Mouse (Mus musculus) left cerebral cortex, postnatal 25 days (tissue): ENCODE measurements around the gene Retreg3. TPM values are rescaled to one million over a fixed set of nuclear protein-coding genes. Genes with fewer than 3 reads are reported as not detected.

Experiments
- DNase-seq, 2 experiments: peaks; one replicate each; pipeline ENCODE4 v3.0.0; 2022; ENCODE audit warnings: low spot score in 2 of 2, mixed read lengths in 1 of 2
- intact Hi-C: fragments of 180-260 bp; cut with DNase I; formaldehyde crosslinking; loops from one replicate; pipeline ENCODE4 v1.15.1; 2025
- total RNA-seq, 2 experiments: library from RNA; stranded (reverse); gene quantifications; 2 replicates each; pipeline ENCODE4 v1.2.3; 2021

Retreg3 gene
- total RNA-seq, 2 experiments from 2014 or later, result 56.2 to 56.7 TPM

GRCm38 (mm10) chr11:101151063-101151462, 31.4 kb upstream of the Retreg3 start:
- intact Hi-C loops, result no loop called here

GRCm38 (mm10) chr11:101149178-101150105, 29.7 kb upstream of the Retreg3 start:
- no peak for DNase-seq
- intact Hi-C loops, result no loop called here

More at GRCm38 (mm10) chr11:101151063-101151462, 31.4 kb upstream of the Retreg3 start:
- no peak for DNase-seq

GRCm38 (mm10) chr11:101148751-101149150, 29.1 kb upstream of the Retreg3 start:
- DNase-seq, result no peak
- intact Hi-C loops, result no loop called here

GRCm38 (mm10) chr11:101146377-101146776, 26.7 kb upstream of the Retreg3 start:
- peak in 1 of 2 experiments; percentile 40 for DNase-seq

GRCm38 (mm10) chr11:101143338-101144225, 23.9 kb upstream of the Retreg3 start:
- DNase-seq, result peak; percentile 56 to 57
- intact Hi-C loops, result no loop called here

More at GRCm38 (mm10) chr11:101146377-101146776, 26.7 kb upstream of the Retreg3 start:
- intact Hi-C loops, result no loop called here

GRCm38 (mm10) chr11:101142215-101142967, 22.7 kb upstream of the Retreg3 start:
- DNase-seq, result no peak
- intact Hi-C loops, result no loop called here

- DNase-seq, result no peak
- intact Hi-C loops, result no loop called here
Observed at GRCm38 (mm10) chr11:101141088-101141487, 21.4 kb upstream of the Retreg3 start.

- DNase-seq, result no peak
- intact Hi-C loops, result no loop called here
Observed at GRCm38 (mm10) chr11:101140164-101140819, 20.6 kb upstream of the Retreg3 start.

- no peak for DNase-seq
- intact Hi-C loops, result no loop called here
Observed at GRCm38 (mm10) chr11:101138536-101139181, 19.0 kb upstream of the Retreg3 start.

GRCm38 (mm10) chr11:101137000-101137399, 17.3 kb upstream of the Retreg3 start:
- no peak for DNase-seq
- intact Hi-C loops, result no loop called here

GRCm38 (mm10) chr11:101134217-101134865, 14.6 kb upstream of the Retreg3 start:
- intact Hi-C loops, result no loop called here
- DNase-seq, result no peak

- intact Hi-C loops, result no loop called here
- DNase-seq, result no peak
Observed at GRCm38 (mm10) chr11:101133037-101133436, 13.3 kb upstream of the Retreg3 start.

GRCm38 (mm10) chr11:101131701-101132100, 12.0 kb upstream of the Retreg3 start:
- DNase-seq, result no peak
- intact Hi-C loops, result no loop called here

- intact Hi-C loops, result no loop called here
- no peak for DNase-seq
Observed at GRCm38 (mm10) chr11:101131187-101131586, 11.5 kb upstream of the Retreg3 start.

- DNase-seq, result no peak
- intact Hi-C loops, result no loop called here
Observed at GRCm38 (mm10) chr11:101130056-101130756, 10.5 kb upstream of the Retreg3 start.

GRCm38 (mm10) chr11:101128996-101129577, 9.4 kb upstream of the Retreg3 start:
- intact Hi-C loops, result no loop called here
- DNase-seq, result no peak

GRCm38 (mm10) chr11:101127075-101127474, 7.4 kb upstream of the Retreg3 start:
- intact Hi-C loops, result no loop called here
- no peak for DNase-seq
